Mouse (Mus musculus) frontal cortex, postnatal 25 days (tissue): Measurements from ENCODE around the gene 4933407L21Rik.

Experiments used
- DNase-seq, 2 experiments: peaks; one replicate each; pipeline ENCODE4 v3.0.0; 2022; ENCODE audit warnings: low spot score in 2 of 2

The 4933407L21Rik gene

GRCm38 (mm10) chr1:85928057-85928687, at the start of gene 4933407L21Rik:
Gene 4933407L21Rik (plus strand): TSS chr1:85928483.
- DNase-seq: no peak

GRCm38 (mm10) chr1:85882003-85882402, 46.3 kb upstream of the 4933407L21Rik start:
- DNase-seq: no peak

GRCm38 (mm10) chr1:85887221-85887620, 41.1 kb upstream of the 4933407L21Rik start:
- DNase-seq: no peak

- peak; percentile 75 to 84 for DNase-seq
Observed at GRCm38 (mm10) chr1:85894231-85894747, 34.0 kb upstream of the 4933407L21Rik start, which contains the start of gene Itm2c. Gene Itm2c (plus strand): TSS chr1:85894281.

GRCm38 (mm10) chr1:85894748-85895360, 33.4 kb upstream of the 4933407L21Rik start:
- DNase-seq: peak in 1 of 2 experiments; percentile 29

- DNase-seq: peak in 1 of 2 experiments; percentile 11
Observed at GRCm38 (mm10) chr1:85895391-85895837, 32.9 kb upstream of the 4933407L21Rik start.

GRCm38 (mm10) chr1:85896110-85896509, 32.2 kb upstream of the 4933407L21Rik start:
- no peak for DNase-seq

GRCm38 (mm10) chr1:85896781-85897700, 31.2 kb upstream of the 4933407L21Rik start:
- peak in 1 of 2 experiments; percentile 8 for DNase-seq

- DNase-seq: no peak
Observed at GRCm38 (mm10) chr1:85897901-85898760, 30.2 kb upstream of the 4933407L21Rik start.

GRCm38 (mm10) chr1:85898761-85899387, 29.4 kb upstream of the 4933407L21Rik start:
- peak in 1 of 2 experiments; percentile 36 for DNase-seq

- peak in 1 of 2 experiments; percentile 31 for DNase-seq
Observed at GRCm38 (mm10) chr1:85899388-85899761, 28.9 kb upstream of the 4933407L21Rik start.

GRCm38 (mm10) chr1:85900521-85901333, 27.6 kb upstream of the 4933407L21Rik start:
- DNase-seq: no peak

- no peak for DNase-seq
Observed at GRCm38 (mm10) chr1:85901516-85902107, 26.7 kb upstream of the 4933407L21Rik start.

GRCm38 (mm10) chr1:85902108-85902561, 26.1 kb upstream of the 4933407L21Rik start:
- DNase-seq: no peak

- DNase-seq: no peak
Observed at GRCm38 (mm10) chr1:85906892-85907291, 21.4 kb upstream of the 4933407L21Rik start.

- no peak for DNase-seq
Observed at GRCm38 (mm10) chr1:85908754-85909590, 19.3 kb upstream of the 4933407L21Rik start.

- no peak for DNase-seq
Observed at GRCm38 (mm10) chr1:85913078-85913755, 15.1 kb upstream of the 4933407L21Rik start.

- DNase-seq: no peak
Observed at GRCm38 (mm10) chr1:85915890-85916289, 12.4 kb upstream of the 4933407L21Rik start.
